Mouse (Mus musculus): ENCODE data around the gene Ctsll3.
A peak's percentile ranks its signal among the peaks of the same experiment; 100 is the strongest.

The Ctsll3 gene

GRCm38 (mm10) chr13:60802749-60803148 is at the start of gene Ctsll3:
Ctsll3 (minus strand) TSS chr13:60802849.
- no peak for DNase-seq

GRCm38 (mm10) chr13:60848241-60849120 is 45.8 kb upstream of the Ctsll3 start:
- DNase-seq: peak; percentile 69

DNA sequence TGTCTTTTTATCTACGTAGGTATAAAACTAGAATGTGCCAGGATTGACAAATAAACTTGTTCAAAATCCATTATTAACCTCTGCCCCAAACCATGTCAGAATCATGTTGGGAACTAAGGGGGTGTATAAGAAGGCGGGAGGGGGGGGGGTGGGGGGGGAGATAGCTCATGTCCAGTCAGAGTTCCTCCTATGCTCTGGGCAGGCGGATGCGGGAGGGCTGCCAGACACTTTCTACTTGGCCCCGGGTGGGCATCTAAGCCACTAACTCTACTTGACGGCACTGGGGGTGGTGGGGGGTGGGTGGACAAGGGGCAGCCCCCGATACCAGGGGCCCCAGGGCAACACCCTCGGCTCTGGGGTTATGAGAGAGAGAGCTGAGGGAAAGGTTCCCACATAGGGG is 40.5 kb upstream of the Ctsll3 start:
- DNase-seq: no peak

DNA sequence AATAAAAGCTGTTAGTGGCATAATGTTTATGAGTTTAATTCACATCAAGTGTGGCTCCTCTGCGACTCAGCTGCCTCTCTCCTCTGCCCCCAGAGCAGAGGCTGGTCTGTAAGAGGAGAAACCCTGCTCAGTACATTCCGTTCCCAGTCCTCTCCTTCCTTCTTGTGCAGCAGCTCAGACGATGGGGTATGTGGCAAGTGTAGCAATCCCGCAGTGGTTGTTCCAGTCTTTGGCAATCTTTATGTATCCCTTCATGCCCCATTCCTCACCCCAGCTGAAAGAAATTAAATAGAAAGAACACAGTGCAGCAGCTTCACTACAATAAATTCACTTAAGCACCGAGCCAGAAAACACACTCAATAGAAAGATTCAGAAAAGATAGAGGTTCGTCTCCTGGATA is 40.1 kb upstream of the Ctsll3 start:
- no peak for DNase-seq

DNA sequence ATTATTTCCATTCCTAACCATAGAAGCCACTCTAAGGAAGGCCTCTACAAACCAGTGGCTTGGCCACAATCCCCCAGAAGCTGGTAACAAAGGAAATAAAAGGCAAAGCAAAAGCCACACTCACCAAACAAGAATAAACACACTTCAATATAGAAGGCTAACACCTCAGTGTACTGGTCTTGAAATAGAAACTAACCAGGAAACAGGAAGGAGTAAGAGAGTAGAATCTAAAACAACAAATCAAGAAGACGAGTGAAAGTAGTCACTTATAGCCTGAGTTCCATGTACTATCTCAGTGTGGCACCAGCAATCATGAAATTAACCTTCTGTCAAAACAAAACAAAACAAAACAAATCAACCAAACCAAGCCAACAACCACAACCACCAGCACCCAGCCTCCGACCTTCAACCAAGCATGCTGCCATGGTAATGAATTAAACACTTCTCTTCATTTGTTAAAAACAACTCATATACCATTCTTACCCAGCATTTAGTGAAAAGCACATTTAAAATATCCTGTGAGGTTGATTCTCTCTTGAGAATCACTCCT is 36.8 kb upstream of the Ctsll3 start:
- DNase-seq: no peak

DNA sequence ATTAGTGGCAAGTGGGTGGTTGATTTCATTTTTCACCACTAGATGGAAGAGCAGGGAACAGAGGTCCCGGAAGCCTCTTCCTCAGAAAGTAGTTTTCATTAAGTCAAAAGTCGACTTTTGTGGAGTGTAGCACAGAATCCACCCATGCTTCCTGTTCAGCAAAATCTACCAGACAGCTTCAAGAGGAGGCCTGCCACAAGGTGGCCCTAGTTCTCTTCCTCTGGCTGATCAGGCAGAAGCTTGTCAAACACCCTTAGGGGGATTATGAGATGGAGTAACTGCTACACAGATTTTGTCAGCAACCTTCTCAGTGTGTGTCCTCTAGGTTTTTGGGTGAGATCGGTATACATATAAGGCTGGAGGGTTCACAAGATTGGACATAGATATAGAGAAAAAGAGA is 23.4 kb upstream of the Ctsll3 start:
- DNase-seq: peak; percentile 77

DNA sequence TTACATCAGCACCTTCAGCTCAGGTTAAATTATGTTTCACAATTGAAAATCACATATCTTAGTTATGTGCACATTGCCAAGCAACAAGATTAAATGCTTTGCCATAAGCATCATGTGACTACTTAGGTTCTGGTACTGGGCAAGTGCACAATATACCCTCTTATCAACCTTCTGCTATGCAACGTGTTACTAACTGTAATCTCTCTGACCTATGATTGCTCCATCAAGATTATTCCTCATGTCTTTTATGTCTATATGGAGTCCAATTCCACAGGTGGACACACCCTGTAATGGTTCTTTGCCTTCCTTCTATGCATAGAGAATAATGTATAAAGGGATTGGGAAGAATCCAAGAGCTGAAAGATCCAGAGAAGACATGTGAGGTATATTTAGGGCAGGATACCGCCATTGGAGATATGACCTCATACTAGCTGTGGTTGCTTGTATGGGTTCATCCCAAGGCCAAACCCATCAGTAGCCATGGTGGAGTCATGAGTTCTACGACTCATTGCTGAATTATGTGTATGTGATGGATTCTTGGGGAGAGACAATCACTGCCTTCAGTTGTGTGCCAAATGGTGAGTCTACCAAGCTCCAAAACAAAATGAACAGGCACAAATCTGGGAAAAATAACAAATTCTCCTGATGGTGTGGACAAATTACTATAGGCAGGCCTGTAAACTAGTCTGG is 18.0 kb upstream of the Ctsll3 start:
- DNase-seq: no peak

DNA sequence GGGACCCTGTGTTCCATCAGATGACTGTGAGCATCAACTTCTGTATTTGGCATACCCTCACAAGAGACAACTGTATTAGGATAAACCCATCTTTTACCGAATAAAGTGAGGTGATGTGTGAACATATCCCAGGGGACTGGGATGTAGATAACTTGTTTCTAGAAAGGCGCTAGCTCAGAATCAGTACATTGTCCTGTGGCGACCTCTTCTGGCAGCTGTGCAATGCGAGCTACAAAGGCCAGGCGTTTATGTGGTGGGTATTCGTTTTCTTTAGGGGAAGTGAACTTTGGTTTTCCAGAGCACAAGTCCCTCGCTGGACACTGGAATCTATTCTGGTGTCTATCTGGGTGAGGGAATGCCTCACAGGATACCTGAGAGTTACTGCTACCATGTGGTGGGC is 16.8 kb upstream of the Ctsll3 start:
- peak; percentile 33 for DNase-seq

DNA sequence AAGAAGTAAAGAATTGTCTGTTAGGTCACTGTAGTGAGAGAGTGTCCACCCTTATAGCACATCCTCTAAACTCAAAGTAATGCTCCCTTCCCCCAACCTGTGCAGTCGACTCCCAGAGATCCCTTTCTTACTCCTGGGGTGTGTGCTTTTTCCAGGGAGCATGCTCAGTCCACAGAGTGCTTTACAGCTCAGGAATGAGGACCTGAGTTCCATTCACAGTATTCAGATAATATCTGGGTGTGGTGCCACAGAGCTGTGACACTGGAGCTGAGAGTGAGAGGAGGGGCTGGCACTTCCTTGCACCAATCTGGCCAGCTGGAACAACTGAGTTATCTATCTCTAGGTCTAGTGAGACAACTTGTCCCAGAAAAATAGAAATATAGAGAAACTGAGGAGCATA is 11.1 kb upstream of the Ctsll3 start:
- DNase-seq: no peak

DNA sequence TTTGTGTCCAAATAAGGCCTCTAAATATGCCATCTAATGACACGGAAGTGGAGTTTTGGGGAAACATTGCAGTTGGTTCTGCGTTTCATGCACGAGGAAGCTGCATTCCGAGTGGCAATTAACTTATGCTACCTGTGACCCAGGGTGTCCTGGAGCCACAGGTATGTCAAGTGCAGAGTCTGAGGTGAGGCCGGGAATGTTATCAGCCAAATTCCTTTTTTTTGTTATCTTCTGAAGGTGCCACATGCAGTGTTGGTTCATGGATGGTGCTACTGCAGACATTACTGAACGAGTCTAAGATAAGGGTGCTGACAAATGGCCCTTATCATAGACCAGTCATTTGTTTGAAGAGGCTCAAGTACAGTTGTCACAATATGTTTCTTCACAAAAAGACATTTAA is 10.1 kb upstream of the Ctsll3 start:
- no peak for DNase-seq

DNA sequence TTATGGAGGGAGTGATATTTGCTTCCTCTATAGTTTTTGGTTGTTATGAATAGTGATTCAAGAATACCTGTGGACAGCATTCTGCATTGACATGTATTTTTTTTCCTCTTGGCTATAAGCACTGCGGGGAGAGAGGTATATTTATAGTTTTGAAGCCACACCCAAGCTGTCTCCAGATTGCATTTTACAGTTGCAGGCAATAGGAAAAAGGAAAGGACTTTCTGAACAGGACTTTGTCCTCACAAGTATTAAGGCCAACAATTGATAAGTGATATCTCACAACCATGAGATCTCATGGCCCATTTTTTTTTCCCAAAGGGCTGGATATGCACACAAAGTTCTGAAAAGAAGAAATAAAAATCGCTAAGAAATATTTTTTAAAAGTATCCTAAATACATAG is 7.0 kb upstream of the Ctsll3 start:
- DNase-seq: no peak

GRCm38 (mm10) chr13:60789466-60789865 is 13.2 kb downstream of the Ctsll3 start:
- no peak for DNase-seq

DNA sequence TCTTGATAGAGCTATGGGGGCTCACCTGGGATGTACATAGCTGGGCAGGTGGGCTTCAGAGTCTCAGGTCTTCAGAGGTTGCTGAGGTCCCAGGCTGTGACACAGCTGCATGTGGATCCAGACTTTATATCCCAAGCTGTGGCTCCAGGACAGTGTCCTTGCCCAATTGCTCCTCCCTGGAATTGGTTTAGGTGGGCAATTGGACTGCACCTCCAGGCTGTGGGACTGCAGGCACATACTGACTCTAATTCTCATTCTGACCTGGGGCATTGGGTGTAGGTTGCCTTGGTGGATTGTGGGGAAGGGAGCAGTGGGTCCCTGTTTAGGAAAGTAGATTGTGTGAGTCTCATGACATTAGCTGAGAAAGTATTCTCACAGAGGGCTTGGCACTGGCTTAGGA is 16.4 kb downstream of the Ctsll3 start, which contains the start of gene BC051665:
Gene BC051665 (minus strand): TSS at position 101 of the 400 bp plus-strand sequence.
- no peak for DNase-seq

DNA sequence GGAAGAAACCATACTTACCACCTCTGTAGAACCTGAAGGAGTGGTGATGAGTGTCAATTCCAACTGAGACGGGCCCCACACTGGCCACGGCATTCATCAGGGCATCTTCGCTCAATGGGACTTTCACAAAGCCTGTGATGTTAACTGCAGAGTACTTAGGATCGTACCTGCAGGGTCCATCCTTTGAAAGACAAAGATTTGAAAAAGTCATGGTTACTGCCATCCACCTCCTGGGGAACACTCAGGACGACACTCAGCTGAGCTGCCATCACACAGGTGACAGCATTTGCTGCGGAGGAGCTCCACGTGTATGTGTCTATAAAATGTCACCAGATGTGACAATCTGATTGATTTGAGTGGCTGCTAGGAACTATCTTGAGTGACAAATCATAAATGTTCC is 19.3 kb downstream of the Ctsll3 start:
- no peak for DNase-seq

DNA sequence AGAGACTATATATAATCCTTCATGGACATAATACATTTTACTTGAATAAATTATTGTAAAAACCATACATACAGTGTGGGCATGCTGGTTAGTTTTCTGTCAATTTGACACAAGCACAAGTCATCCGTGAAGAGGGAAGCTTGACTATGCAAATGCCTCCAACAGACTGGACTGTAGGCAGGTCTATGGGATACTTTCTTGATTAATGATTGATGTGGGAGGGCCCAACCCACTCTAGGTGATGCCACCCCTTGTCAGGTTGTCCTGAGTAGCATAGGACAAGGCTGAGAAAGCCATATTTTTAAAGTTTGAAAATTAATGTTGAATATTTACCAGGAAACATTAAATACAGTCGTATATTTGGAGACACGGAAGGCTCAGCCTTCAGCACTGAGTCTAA is 22.1 kb downstream of the Ctsll3 start:
- DNase-seq: no peak

- no peak for DNase-seq
Measured at GRCm38 (mm10) chr13:60761161-60761560, 41.5 kb downstream of the Ctsll3 start.

DNA sequence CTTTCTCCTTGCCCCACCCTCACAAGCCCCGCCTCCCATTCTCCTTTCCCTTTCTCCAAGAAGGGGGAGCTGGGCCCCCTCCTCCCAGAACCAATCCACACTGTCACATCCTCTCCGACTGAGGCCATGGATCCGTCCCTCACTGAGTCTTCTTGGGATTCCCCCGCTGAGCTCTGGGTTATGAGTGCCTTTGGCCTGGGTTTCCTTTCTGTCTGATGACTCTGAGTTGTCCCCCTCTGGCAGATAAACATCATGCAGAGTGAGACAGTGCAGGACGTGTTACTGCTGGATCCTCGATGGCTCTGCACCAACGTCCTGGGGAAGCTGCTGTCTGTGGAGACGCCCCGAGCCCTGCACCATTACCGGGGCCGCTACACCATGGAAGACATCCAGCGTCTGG is 42.3 kb downstream of the Ctsll3 start:
- DNase-seq: no peak

- DNase-seq: peak; percentile 28
Measured at GRCm38 (mm10) chr13:60759136-60759535, 43.5 kb downstream of the Ctsll3 start.

GRCm38 (mm10) chr13:60757292-60757691 is 45.4 kb downstream of the Ctsll3 start:
- no peak for DNase-seq

GRCm38 (mm10) chr13:60755251-60755650 is 47.4 kb downstream of the Ctsll3 start:
- no peak for DNase-seq

DNA sequence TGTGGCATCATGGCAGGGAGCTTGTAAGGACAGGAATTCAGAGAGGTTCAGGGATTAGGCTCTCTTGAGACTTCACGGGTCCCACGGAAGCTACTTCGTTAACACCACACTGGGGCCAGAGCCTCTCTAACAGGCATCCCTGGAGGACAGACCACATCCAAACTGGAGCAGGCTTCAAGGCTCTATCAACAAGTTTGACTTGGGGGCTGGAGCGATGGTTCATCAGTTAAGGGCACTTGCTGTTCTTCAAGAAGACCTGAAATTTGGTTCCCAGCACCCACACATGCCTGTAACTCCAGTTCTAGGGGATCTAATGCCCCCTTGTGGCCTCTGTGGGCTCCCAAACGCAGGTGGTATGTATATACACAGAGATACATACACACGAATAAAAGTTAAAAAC is 49.4 kb downstream of the Ctsll3 start:
- DNase-seq: no peak

GRCm38 (mm10) chr13:60750930-60751329 is 51.7 kb downstream of the Ctsll3 start:
- no peak for DNase-seq

GRCm38 (mm10) chr13:60748556-60748955 is 54.1 kb downstream of the Ctsll3 start:
- DNase-seq: peak; percentile 20
